Comparison of ENCODE assay signal across 8 mouse cellular contexts in genomic region chr16:87405001-87405400, GRCm38 (mm10). TPM values are rescaled to one million over a fixed set of nuclear protein-coding genes. Genes with fewer than 3 reads are reported as not detected.
DNase-seq lines count a peak whose midpoint lies in the region; ATAC-seq and TF ChIP-seq lines count a peak whose summit lies in the region.

No protein-coding gene starts in this region.

- WGBS in liver, embryonic 15.5 days (ENCODE audit: insufficient replicate concordance) = 78% methylated on average over 3 of the region's 3 CpGs
- 83% methylated on average over 3 of the region's 3 CpGs for WGBS in heart, embryonic 11.5 days (ENCODE audit: insufficient replicate concordance)

- peaks cover 84% of the 10 kb centered on the region for H3K36me3 ChIP-seq in liver, embryonic 15.5 days (replicated peaks)
- H3K36me3 ChIP-seq in heart, embryonic 11.5 days (ENCODE audit: control insufficient read depth, insufficient read depth, low read length) = peaks cover 37% of the 10 kb centered on the region

- no peaks in the 10 kb centered on the region for H3K4me1 ChIP-seq in liver, embryonic 15.5 days (replicated peaks)
- no peaks in the 10 kb centered on the region for H3K4me1 ChIP-seq in heart, embryonic 11.5 days (ENCODE audit: control insufficient read depth, insufficient read depth, low read length)

- no peak overlapping the region for H3K4me2 ChIP-seq in liver, embryonic 15.5 days
- no peak overlapping the region for H3K4me2 ChIP-seq in heart, embryonic 11.5 days

- H3K4me3 ChIP-seq in liver, embryonic 15.5 days (replicated peaks) = no peak overlapping the region
- no peak overlapping the region for H3K4me3 ChIP-seq in layer of hippocampus, adult 2 months
- H3K4me3 ChIP-seq in heart, embryonic 11.5 days (ENCODE audit: low read depth, low read length) = no peak overlapping the region

- peak; percentile 51; the same call in 1 of the 2 replicates for ATAC-seq in liver, embryonic 15.5 days (ENCODE audit: insufficient read depth)
- no peak for ATAC-seq in heart, embryonic 11.5 days (replicated peaks; ENCODE audit: insufficient number of reproducible peaks, low FRiP score, low TSS enrichment)

- H3K27ac ChIP-seq in liver, embryonic 15.5 days (replicated peaks) = no peak overlapping the region
- H3K27ac ChIP-seq in layer of hippocampus, adult 2 months = no peak overlapping the region
- H3K27ac ChIP-seq in heart, embryonic 11.5 days (ENCODE audit: low read depth, low read length) = no peak overlapping the region

- no peak for TF ChIP-seq CTCF in layer of hippocampus, adult 2 months (conservative IDR thresholded peaks at IDR 0.05)

- no peak overlapping the region for H3K9ac ChIP-seq in liver, embryonic 15.5 days
- no peak overlapping the region for H3K9ac ChIP-seq in heart, embryonic 11.5 days (ENCODE audit: low read depth, low read length)

- H3K27me3 ChIP-seq in liver, embryonic 15.5 days = no peaks in the 10 kb centered on the region
- no peaks in the 10 kb centered on the region for H3K27me3 ChIP-seq in heart, embryonic 11.5 days (ENCODE audit: control insufficient read depth, insufficient read depth, low read length)

- DNase-seq in 3134 (ENCODE audit: extremely low read depth, insufficient read length, low spot score) (peak; percentile 29), A20 (ENCODE audit: low read depth, low spot score) (peak; percentile 76)
- DNase-seq in c-Kit-positive CD71-positive TER-119-positive erythroid progenitor cells, embryonic 14.5 days (ENCODE audit: low spot score) = peak; percentile 62
- DNase-seq in frontal cortex, postnatal 25 days (ENCODE audit: low spot score in 2 of 2) = no peak
- DNase-seq in layer of hippocampus, adult 2 months (ENCODE audit: low spot score in 2 of 2) = no peak
- DNase-seq in right cerebral cortex, adult 18-20 months = no peak

- H3K9me3 ChIP-seq in liver, embryonic 15.5 days (replicated peaks) = no peaks in the 10 kb centered on the region
- H3K9me3 ChIP-seq in heart, embryonic 11.5 days (replicated peaks; ENCODE audit: control insufficient read depth, low read length) = no peaks in the 10 kb centered on the region

RNA-seq across cellular contexts. Expression of gene Ltn1, which starts 27.4 kb away (rescaled TPM):
- 10.2 TPM in 2 replicates for polyA plus RNA-seq in liver, embryonic 15.5 days (2015; fragmentation: Nextera tagmentation; extraction: Ambion mirVana)
- total RNA-seq in layer of hippocampus, adult 2 months (2021) = 10 to 100 TPM; 45.3 to 45.7 TPM
- 22.7 and 26.6 TPM in 2 replicates for polyA plus RNA-seq in heart, embryonic 11.5 days (2014; fragmentation: Nextera tagmentation; extraction: Ambion mirVana)

RNA-seq across cellular contexts. Expression of gene Rwdd2b, which starts 35.4 kb away (rescaled TPM):
- 3.9 and 4.2 TPM in 2 replicates for polyA plus RNA-seq in liver, embryonic 15.5 days (2015; fragmentation: Nextera tagmentation; extraction: Ambion mirVana)
- total RNA-seq in layer of hippocampus, adult 2 months (2021) = 10 to 100 TPM; 11.0 to 11.9 TPM
- 11.7 and 13.1 TPM in 2 replicates for polyA plus RNA-seq in heart, embryonic 11.5 days (2014; fragmentation: Nextera tagmentation; extraction: Ambion mirVana)

RNA-seq across cellular contexts. Expression of gene Usp16, which starts 49.5 kb away (rescaled TPM):
- polyA plus RNA-seq in liver, embryonic 15.5 days (2015; fragmentation: Nextera tagmentation; extraction: Ambion mirVana) = 15.3 and 16.6 TPM in 2 replicates
- total RNA-seq in layer of hippocampus, adult 2 months (2021) = 10 to 100 TPM; 45.0 to 48.5 TPM
- 41.9 and 44.7 TPM in 2 replicates for polyA plus RNA-seq in heart, embryonic 11.5 days (2014; fragmentation: Nextera tagmentation; extraction: Ambion mirVana)

RNA-seq across cellular contexts. Expression of gene N6amt1, which starts 51.0 kb away (rescaled TPM):
- 5.7 and 6.0 TPM in 2 replicates for polyA plus RNA-seq in liver, embryonic 15.5 days (2015; fragmentation: Nextera tagmentation; extraction: Ambion mirVana)
- total RNA-seq in layer of hippocampus, adult 2 months (2021) = 10 to 100 TPM; 19.7 to 20.8 TPM
- 23.2 and 24.7 TPM in 2 replicates for polyA plus RNA-seq in heart, embryonic 11.5 days (2014; fragmentation: Nextera tagmentation; extraction: Ambion mirVana)

Comparison
In these comparisons a context has a peak if more than half of its experiments do, and no peak if none do; other contexts are left out.
1. DNase-seq: peak in 3134 (single experiment), A20 (single experiment) and c-Kit-positive CD71-positive TER-119-positive erythroid progenitor cells, embryonic 14.5 days (single experiment); none in frontal cortex, postnatal 25 days (0 of 2), layer of hippocampus, adult 2 months (0 of 2) and right cerebral cortex, adult 18-20 months (single experiment).